8 mouse cellular contexts compared by ENCODE assay signal in genomic region chr6:88752711-88753219, GRCm38 (mm10). TPM values are rescaled to one million over a fixed set of nuclear protein-coding genes. Genes with fewer than 3 reads are reported as not detected.
DNase-seq lines count a peak whose midpoint lies in the region; ATAC-seq and TF ChIP-seq lines count a peak whose summit lies in the region.

No protein-coding gene starts in this region.

- no peak for TF ChIP-seq CTCF in kidney, adult 2 months (conservative IDR thresholded peaks at IDR 0.05; ENCODE audit: insufficient read depth, insufficient read length, low read depth, low read length)
- peak; percentile 42 for TF ChIP-seq CTCF in midbrain, postnatal 0 days (IDR thresholded peaks at IDR 0.05)

- no peaks in the 10 kb centered on the region for H3K27me3 ChIP-seq in lung, embryonic 16.5 days (ENCODE audit: control insufficient read depth, insufficient read depth, low read depth, low read length)
- no peaks in the 10 kb centered on the region for H3K27me3 ChIP-seq in forebrain, embryonic 13.5 days
- no peaks in the 10 kb centered on the region for H3K27me3 ChIP-seq in kidney, adult 2 months (replicated peaks; ENCODE audit: control insufficient read depth, insufficient read depth, low read length)
- no peaks in the 10 kb centered on the region for H3K27me3 ChIP-seq in midbrain, postnatal 0 days (ENCODE audit: insufficient read depth, low read length)

- ATAC-seq in lung, embryonic 16.5 days (ENCODE audit: low read depth) = peak; percentile 34; the same call in 1 of the 2 replicates
- ATAC-seq in forebrain, embryonic 13.5 days = peak; percentile 89
- ATAC-seq in midbrain, postnatal 0 days (ENCODE audit: low FRiP score) = peak; percentile 49

- no peak overlapping the region for H3K4me2 ChIP-seq in lung, embryonic 16.5 days (ENCODE audit: low read depth, low read length)
- H3K4me2 ChIP-seq in forebrain, embryonic 13.5 days = no peak overlapping the region
- no peak overlapping the region for H3K4me2 ChIP-seq in midbrain, postnatal 0 days (ENCODE audit: low read depth, low read length, poor library complexity, severe bottlenecking)

- peaks cover 16% of the 10 kb centered on the region for H3K4me1 ChIP-seq in lung, embryonic 16.5 days (replicated peaks; ENCODE audit: control insufficient read depth, insufficient read depth, low read length)
- H3K4me1 ChIP-seq in forebrain, embryonic 13.5 days = peaks cover 17% of the 10 kb centered on the region
- H3K4me1 ChIP-seq in kidney, adult 2 months (ENCODE audit: control insufficient read depth, insufficient read depth, low read length) = peaks cover 8% of the 10 kb centered on the region; the same call in 1 of the 2 replicates
- H3K4me1 ChIP-seq in midbrain, postnatal 0 days (ENCODE audit: insufficient read depth, low read length) = peaks cover 4% of the 10 kb centered on the region; the same call in 1 of the 2 replicates

- TF ChIP-seq POLR2A in kidney, adult 2 months (IDR thresholded peaks at IDR 0.05; ENCODE audit: low read depth, low read length) = no peak

- WGBS in lung, embryonic 16.5 days = 48% methylated on average over 5 of the region's 5 CpGs
- 18% methylated on average over 5 of the region's 5 CpGs for WGBS in forebrain, embryonic 13.5 days
- WGBS in kidney, adult 2 months = 44% methylated on average over 5 of the region's 5 CpGs
- WGBS in midbrain, postnatal 0 days = 32% methylated on average over 5 of the region's 5 CpGs

- no peaks in the 10 kb centered on the region for H3K9me3 ChIP-seq in lung, embryonic 16.5 days (ENCODE audit: control insufficient read depth, low read length)
- H3K9me3 ChIP-seq in forebrain, embryonic 13.5 days (replicated peaks) = no peaks in the 10 kb centered on the region
- no peaks in the 10 kb centered on the region for H3K9me3 ChIP-seq in midbrain, postnatal 0 days (ENCODE audit: low read length)

- no peaks in the 10 kb centered on the region for H3K36me3 ChIP-seq in lung, embryonic 16.5 days (ENCODE audit: control insufficient read depth, insufficient read depth, low read length)
- H3K36me3 ChIP-seq in forebrain, embryonic 13.5 days (ENCODE audit: poor library complexity, severe bottlenecking) = no peaks in the 10 kb centered on the region
- H3K36me3 ChIP-seq in kidney, adult 2 months (ENCODE audit: control insufficient read depth, insufficient read depth, low read length) = no peaks in the 10 kb centered on the region
- no peaks in the 10 kb centered on the region for H3K36me3 ChIP-seq in midbrain, postnatal 0 days (ENCODE audit: insufficient read depth, low read length)

- H3K4me3 ChIP-seq in lung, embryonic 16.5 days (ENCODE audit: low read length) = no peak overlapping the region
- no peak overlapping the region for H3K4me3 ChIP-seq in forebrain, embryonic 13.5 days
- no peak overlapping the region for H3K4me3 ChIP-seq in kidney, adult 2 months (ENCODE audit: insufficient read depth, low read depth, low read length)
- H3K4me3 ChIP-seq in midbrain, postnatal 0 days (ENCODE audit: low read depth, low read length) = no peak overlapping the region

- no peak for DNase-seq in lung, postnatal 14 days
- DNase-seq in kidney, adult 2 months = peak; percentile 78
- DNase-seq in midbrain, postnatal 0 days (ENCODE audit: low spot score) = peak; percentile 52
- DNase-seq in thymus, postnatal 4 days = no peak
- DNase-seq in adrenal gland, postnatal 14 days = no peak
- no peak for DNase-seq in left cerebral cortex, adult 11 months (ENCODE audit: low spot score)

- H3K9ac ChIP-seq in lung, embryonic 16.5 days (ENCODE audit: low read length) = no peak overlapping the region
- H3K9ac ChIP-seq in forebrain, embryonic 13.5 days = no peak overlapping the region
- no peak overlapping the region for H3K9ac ChIP-seq in midbrain, postnatal 0 days (replicated peaks; ENCODE audit: low read length, poor library complexity, severe bottlenecking)

- H3K27ac ChIP-seq in lung, embryonic 16.5 days (ENCODE audit: low read length) = no peak overlapping the region
- peak overlapping the region; percentile 35 for H3K27ac ChIP-seq in forebrain, embryonic 13.5 days
- H3K27ac ChIP-seq in kidney, adult 2 months (ENCODE audit: insufficient read depth, low read depth, low read length) = no peak overlapping the region
- no peak overlapping the region for H3K27ac ChIP-seq in midbrain, postnatal 0 days (ENCODE audit: low read depth, low read length)

RNA-seq across cellular contexts. Expression of gene Mgll, which starts 28.6 kb away (rescaled TPM):
- polyA plus RNA-seq in lung, embryonic 16.5 days (2015; fragmentation: Nextera tagmentation; extraction: Ambion mirVana) = 73.2 and 79.8 TPM in 2 replicates
- polyA plus RNA-seq in forebrain, embryonic 13.5 days (2015; fragmentation: Nextera tagmentation; extraction: Ambion mirVana) = 9.0 and 11.2 TPM in 2 replicates
- 152 and 159 TPM in 2 replicates for polyA plus RNA-seq in kidney, adult 2 months (2012; rRNA removed)
- total RNA-seq in midbrain, postnatal 0 days (2014; rRNA removed) = 48.7 and 50.6 TPM in 2 replicates
- polyA plus RNA-seq in midbrain, postnatal 0 days (2015; fragmentation: Nextera tagmentation; extraction: Ambion mirVana) = 62.3 and 75.3 TPM in 2 replicates
- total RNA-seq in adrenal gland, postnatal 14 days (2021) = 232 and 279 TPM in 2 replicates

Comparison
In these comparisons a context has a peak if more than half of its experiments do, and no peak if none do; other contexts are left out.
1. ATAC-seq: peak in every context shown above with its lines; median percentile 89 in forebrain, embryonic 13.5 days; 49 in midbrain, postnatal 0 days; 34 in lung, embryonic 16.5 days.
2. DNase-seq: peak in kidney, adult 2 months (single experiment) and midbrain, postnatal 0 days (single experiment); none in lung, postnatal 14 days (single experiment), thymus, postnatal 4 days (single experiment), adrenal gland, postnatal 14 days (single experiment) and left cerebral cortex, adult 11 months (single experiment).